Mouse (Mus musculus) lung, embryonic 15.5 days (tissue): ENCODE results near the gene Tex52. TPM values are rescaled to one million over a fixed set of nuclear protein-coding genes. Genes with fewer than 3 reads are reported as not detected.
A peak's percentile ranks its signal among the peaks of the same experiment; 100 is the strongest.
"Not testable (repeated sequence)": the region's sequence is repeated elsewhere in the genome, so short reads cannot be mapped to it uniquely, and the experiment has no call there.

ENCODE experiments used
- ATAC-seq: fragments of 200-750 bp; cut with Nextera tagmentation; 2 replicates; pipeline ENCODE4 v1.8.0; 2017; ENCODE audit warnings: moderate number of reproducible peaks, borderline replicate concordance; ENCODE audit not compliant: low FRiP score, low TSS enrichment; ENCODE audit errors: extremely low read depth
- H3K27ac ChIP-seq: fragments of 300-500 bp; sonication (generic); 2 replicates; pipeline ENCODE4 v1.5.1; 2015; ENCODE audit warnings: moderate library complexity, mild to moderate bottlenecking, inconsistent platforms
- H3K27me3 ChIP-seq: fragments of 300-500 bp; sonication (generic); 2 replicates; pipeline ENCODE4 v1.6.1; 2015; ENCODE audit warnings: inconsistent platforms
- H3K36me3 ChIP-seq: fragments of 300-500 bp; sonication (generic); 2 replicates; pipeline ENCODE4 v1.6.1; 2015; ENCODE audit warnings: inconsistent platforms
- H3K4me1 ChIP-seq: fragments of 300-500 bp; sonication (generic); 2 replicates; pipeline ENCODE4 v1.6.1; 2015; ENCODE audit warnings: inconsistent platforms
- H3K4me2 ChIP-seq: fragments of 300-500 bp; sonication (generic); 2 replicates; pipeline ENCODE4 v1.6.1; 2015; ENCODE audit warnings: inconsistent platforms, mild to moderate bottlenecking, moderate library complexity
- H3K4me3 ChIP-seq: fragments of 300-500 bp; sonication (generic); 2 replicates; pipeline ENCODE4 v1.5.1; 2015; ENCODE audit warnings: mild to moderate bottlenecking, inconsistent platforms
- H3K9ac ChIP-seq: fragments of 300-500 bp; sonication (generic); 2 replicates; pipeline ENCODE4 v1.6.1; 2015; ENCODE audit warnings: inconsistent platforms
- H3K9me3 ChIP-seq: fragments of 300-500 bp; sonication (generic); 2 replicates; pipeline ENCODE4 v1.6.1; 2016; ENCODE audit warnings: inconsistent platforms
- WGBS: fragments of 180-500 bp; shearing (Covaris S2); methylation state at CpG from one replicate; pipeline ENCODE4 v1.1.7; 2015; 5-methylcytosine and 5-hydroxymethylcytosine counted together
- polyA plus RNA-seq: library from polyadenylated mRNA; unstranded; fragments of >200 nt; fragmentation: Nextera tagmentation; extraction: Ambion mirVana; gene quantifications from 2 replicates; pipeline ENCODE4 v1.2.1, GENCODE M21; 2015

Tex52 gene
- polyA plus RNA-seq, 1 experiment from 2014 or later: 0.22 TPM

GRCm38 (mm10) chr6:128358999-128359398 lies 16.3 kb upstream of the Tex52 start:
- H3K4me2 ChIP-seq: no peak overlapping the region
- H3K27me3 ChIP-seq: no peaks in the 10 kb centered on the region
- no peak overlapping the region for H3K9ac ChIP-seq
- WGBS: 34% methylated on average over 2 of the region's 2 CpGs
- no peak overlapping the region for H3K4me3 ChIP-seq
- H3K36me3 ChIP-seq: peaks cover 24% of the 10 kb centered on the region
- H3K4me1 ChIP-seq: peaks cover 35% of the 10 kb centered on the region
- no peak overlapping the region for H3K27ac ChIP-seq
- no peak for ATAC-seq
- no peaks in the 10 kb centered on the region for H3K9me3 ChIP-seq

- no peak for ATAC-seq
- no peaks in the 10 kb centered on the region for H3K27me3 ChIP-seq
- peak overlapping the region; percentile 81 for H3K4me2 ChIP-seq
- H3K9me3 ChIP-seq: no peaks in the 10 kb centered on the region
- peaks cover 32% of the 10 kb centered on the region for H3K4me1 ChIP-seq
- 8% methylated on average over 9 of the region's 9 CpGs for WGBS
- H3K9ac ChIP-seq: peak overlapping the region; percentile 83
- peak overlapping the region; percentile 99 for H3K4me3 ChIP-seq
- peak overlapping the region; percentile 97 for H3K27ac ChIP-seq
- peaks cover 33% of the 10 kb centered on the region for H3K36me3 ChIP-seq
These were observed 13.4 kb upstream of the Tex52 start for GRCm38 (mm10) chr6:128361901-128362300.

- peak; percentile 89 for ATAC-seq
- Histone ChIP-seq H3K36me3 (peaks cover 33% of the 10 kb centered on the region), H3K27me3 (no peaks in the 10 kb centered on the region), H3K4me1 (peaks cover 32% of the 10 kb centered on the region), H3K9me3 (no peaks in the 10 kb centered on the region), H3K9ac (peak within 1 kb of the TSS; percentile 83), H3K4me3 (peak within 1 kb of the TSS; percentile 99), H3K4me2 (peak within 1 kb of the TSS; percentile 81), H3K27ac (peak within 1 kb of the TSS; percentile 97)
- WGBS: under 1% methylated on average over 67 of the region's 76 CpGs
These were observed 12.8 kb upstream of the Tex52 start, which contains the start of the genes Rhno1 and Foxm1 for GRCm38 (mm10) chr6:128362381-128363006. Rhno1 (minus strand) TSS chr6:128362911. Foxm1 (plus strand) TSS chr6:128362967.

- Histone ChIP-seq H3K27me3 (no peaks in the 10 kb centered on the region), H3K9ac (peak overlapping the region; percentile 83), H3K4me1 (peaks cover 32% of the 10 kb centered on the region), H3K27ac (peak overlapping the region; percentile 97), H3K4me2 (peak overlapping the region; percentile 81), H3K4me3 (peak overlapping the region; percentile 99), H3K9me3 (no peaks in the 10 kb centered on the region), H3K36me3 (peaks cover 32% of the 10 kb centered on the region)
- WGBS: under 1% methylated on average over 33 of the region's 46 CpGs
- peak; percentile 44 for ATAC-seq
These were observed 12.0 kb upstream of the Tex52 start for GRCm38 (mm10) chr6:128363007-128363825.

- H3K36me3 ChIP-seq: peaks cover 38% of the 10 kb centered on the region
- peak overlapping the region; percentile 81; the same call in 1 of the 2 replicates for H3K4me2 ChIP-seq
- H3K4me3 ChIP-seq: no peak overlapping the region
- H3K4me1 ChIP-seq: peaks cover 32% of the 10 kb centered on the region
- H3K27ac ChIP-seq: no peak overlapping the region
- H3K9ac ChIP-seq: no peak overlapping the region
- 66% methylated on average over 6 of the region's 6 CpGs for WGBS
- no peaks in the 10 kb centered on the region for H3K9me3 ChIP-seq
- H3K27me3 ChIP-seq: no peaks in the 10 kb centered on the region
- no peak for ATAC-seq
These were observed 10.5 kb upstream of the Tex52 start for GRCm38 (mm10) chr6:128364721-128365120.

- no peak overlapping the region for H3K9ac ChIP-seq
- H3K36me3 ChIP-seq: peaks cover 54% of the 10 kb centered on the region
- WGBS: 87% methylated on average over 5 of the region's 5 CpGs
- H3K4me3 ChIP-seq: no peak overlapping the region
- H3K27ac ChIP-seq: no peak overlapping the region
- no peak for ATAC-seq
- H3K27me3 ChIP-seq: no peaks in the 10 kb centered on the region
- H3K4me2 ChIP-seq: no peak overlapping the region
- peaks cover 19% of the 10 kb centered on the region for H3K4me1 ChIP-seq
- no peaks in the 10 kb centered on the region for H3K9me3 ChIP-seq
These were observed 8.8 kb upstream of the Tex52 start for GRCm38 (mm10) chr6:128366466-128366865.

- Histone ChIP-seq H3K9ac (no peak overlapping the region), H3K4me1 (peaks cover 1% of the 10 kb centered on the region; the same call in 1 of the 2 replicates), H3K27me3 (no peaks in the 10 kb centered on the region), H3K9me3 (no peaks in the 10 kb centered on the region), H3K4me3 (no peak overlapping the region), H3K36me3 (peaks cover 90% of the 10 kb centered on the region), H3K27ac (no peak overlapping the region), H3K4me2 (no peak overlapping the region)
- no peak for ATAC-seq
- 93% methylated on average over 5 of the region's 5 CpGs for WGBS
These were observed 5.2 kb upstream of the Tex52 start for GRCm38 (mm10) chr6:128370040-128370439.

GRCm38 (mm10) chr6:128376371-128377085 lies 1.3 kb downstream of the Tex52 start:
- Histone ChIP-seq H3K4me3 (no peak overlapping the region), H3K27me3 (no peaks in the 10 kb centered on the region), H3K9me3 (no peaks in the 10 kb centered on the region), H3K36me3 (peaks cover 46% of the 10 kb centered on the region), H3K9ac (no peak overlapping the region), H3K4me1 (peaks cover 3% of the 10 kb centered on the region; the same call in 1 of the 2 replicates), H3K27ac (no peak overlapping the region), H3K4me2 (no peak overlapping the region)
- no peak for ATAC-seq
- WGBS: 83% methylated on average over 17 of the region's 17 CpGs

- Histone ChIP-seq H3K9ac (no peak overlapping the region), H3K4me3 (no peak overlapping the region), H3K27me3 (no peaks in the 10 kb centered on the region), H3K4me2 (no peak overlapping the region), H3K4me1 (peaks cover 3% of the 10 kb centered on the region; the same call in 1 of the 2 replicates), H3K27ac (no peak overlapping the region), H3K36me3 (peaks cover 15% of the 10 kb centered on the region), H3K9me3 (no peaks in the 10 kb centered on the region)
- ATAC-seq: no peak
- WGBS: 78% methylated on average over 16 of the region's 16 CpGs
These were observed 4.4 kb downstream of the Tex52 start for GRCm38 (mm10) chr6:128379636-128380035.

GRCm38 (mm10) chr6:128380594-128381167 lies 5.4 kb downstream of the Tex52 start:
- H3K27ac ChIP-seq, H3K4me1 ChIP-seq, H3K4me3 ChIP-seq, ATAC-seq, H3K9me3 ChIP-seq, H3K9ac ChIP-seq, H3K27me3 ChIP-seq, H3K36me3 ChIP-seq, H3K4me2 ChIP-seq: not testable (repeated sequence)
- WGBS: 63% methylated on average over 1 of the region's 1 CpGs

- ATAC-seq: no peak
- H3K9me3 ChIP-seq: no peaks in the 10 kb centered on the region
- H3K4me2 ChIP-seq: no peak overlapping the region
- 66% methylated on average over 3 of the region's 3 CpGs for WGBS
- no peak overlapping the region for H3K9ac ChIP-seq
- no peaks in the 10 kb centered on the region for H3K27me3 ChIP-seq
- H3K36me3 ChIP-seq: peaks cover 3% of the 10 kb centered on the region; the same call in 1 of the 2 replicates
- H3K27ac ChIP-seq: no peak overlapping the region
- no peak overlapping the region for H3K4me3 ChIP-seq
- no peaks in the 10 kb centered on the region for H3K4me1 ChIP-seq
These were observed 6.0 kb downstream of the Tex52 start for GRCm38 (mm10) chr6:128381254-128381653.
